Mouse (Mus musculus) frontal cortex, postnatal 25 days (tissue): ENCODE data around the gene Nfkbiz.
"Not testable (repeated sequence)": the region's sequence is repeated elsewhere in the genome, so short reads cannot be mapped to it uniquely, and the experiment has no call there.

Experiments used
- DNase-seq, 2 experiments: peaks; one replicate each; pipeline ENCODE4 v3.0.0; 2022; ENCODE audit warnings: low spot score in 2 of 2

Gene Nfkbiz

DNA sequence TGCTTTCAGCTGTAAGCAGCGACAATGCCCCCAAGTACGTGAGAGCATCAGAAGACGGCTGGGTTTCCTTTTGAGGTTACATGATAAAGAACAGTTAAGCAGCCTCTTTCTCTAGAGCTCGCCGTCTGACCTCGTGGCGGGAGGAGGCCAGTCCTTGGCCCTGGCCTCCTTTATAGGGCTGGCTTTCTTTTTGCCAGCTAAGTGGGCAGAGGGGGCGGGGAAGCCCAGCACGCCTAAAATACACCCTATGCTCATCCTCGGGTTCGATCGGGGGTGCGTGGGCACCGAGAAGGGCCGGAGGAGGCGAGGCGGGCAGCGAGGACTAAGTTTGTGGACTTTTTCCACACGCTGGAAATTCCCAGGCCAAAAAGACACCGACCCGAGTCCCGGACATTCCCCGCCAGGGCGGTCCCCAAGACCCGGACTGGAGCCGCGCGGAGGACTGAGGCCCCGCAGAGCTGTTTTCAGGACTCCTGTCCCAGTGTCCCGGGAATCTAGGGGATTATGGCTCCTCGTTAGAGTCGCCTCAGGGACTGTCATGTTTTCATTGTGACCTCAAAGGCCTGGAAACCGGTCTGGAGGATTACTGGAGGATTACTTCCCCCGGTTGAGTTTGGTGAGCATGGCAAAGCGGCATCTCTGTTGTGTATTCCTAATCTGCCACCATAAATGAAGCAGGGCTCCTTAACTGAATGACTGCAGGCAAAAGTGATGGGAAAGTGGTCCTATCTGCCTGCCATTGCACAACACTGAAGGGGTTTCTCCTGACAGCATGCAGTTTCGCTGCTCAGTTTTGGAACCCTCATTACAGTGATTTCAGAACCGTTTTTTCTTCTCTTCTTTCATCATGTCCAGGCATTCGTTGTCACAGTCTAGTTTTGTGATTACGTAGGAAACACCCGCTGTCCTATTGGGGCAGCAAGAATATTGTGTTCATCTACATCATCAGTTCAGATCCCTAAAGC lies at the start of gene Nfkbiz:
Gene Nfkbiz (minus strand): TSS at position 390 of the 965 bp plus-strand sequence.
- peak; percentile 64 to 72 for DNase-seq

DNA sequence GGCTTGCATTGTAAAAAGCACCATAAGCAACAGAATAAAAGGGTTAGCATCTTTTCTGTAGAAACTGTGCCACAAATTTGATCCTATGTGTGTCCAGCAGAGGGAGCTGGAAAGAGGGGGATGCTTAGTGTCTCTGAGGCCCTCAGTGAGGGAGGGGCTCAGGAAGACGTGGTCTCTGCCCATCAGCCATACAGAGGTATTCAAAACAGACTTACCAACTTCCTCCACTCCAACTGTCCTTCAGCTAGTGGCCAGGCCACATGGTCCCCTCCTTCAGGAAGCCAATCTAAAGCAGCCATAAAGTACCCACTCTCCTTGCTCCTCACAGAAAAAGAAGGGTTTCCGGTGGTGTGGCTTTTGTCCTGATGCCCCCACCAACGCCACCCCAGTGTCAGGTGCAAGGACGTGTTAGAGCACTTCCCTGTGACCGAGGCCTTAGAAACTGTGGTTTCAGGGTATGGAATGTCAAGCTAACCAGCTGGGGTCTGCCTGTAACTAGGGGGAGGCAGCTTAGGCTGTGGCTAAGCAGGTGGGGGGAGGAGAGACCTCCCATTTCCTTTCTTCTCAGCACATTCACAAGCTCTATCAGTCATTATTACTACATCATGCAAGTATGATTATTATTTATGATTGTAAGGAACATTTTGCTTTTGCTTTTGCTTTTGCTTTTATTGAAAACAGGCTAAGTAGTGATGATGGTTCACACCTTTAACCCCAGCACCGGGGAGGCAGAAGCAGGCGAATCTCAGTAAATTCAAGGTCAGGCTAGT lies 49.3 kb upstream of the Nfkbiz start:
- no peak for DNase-seq

DNA sequence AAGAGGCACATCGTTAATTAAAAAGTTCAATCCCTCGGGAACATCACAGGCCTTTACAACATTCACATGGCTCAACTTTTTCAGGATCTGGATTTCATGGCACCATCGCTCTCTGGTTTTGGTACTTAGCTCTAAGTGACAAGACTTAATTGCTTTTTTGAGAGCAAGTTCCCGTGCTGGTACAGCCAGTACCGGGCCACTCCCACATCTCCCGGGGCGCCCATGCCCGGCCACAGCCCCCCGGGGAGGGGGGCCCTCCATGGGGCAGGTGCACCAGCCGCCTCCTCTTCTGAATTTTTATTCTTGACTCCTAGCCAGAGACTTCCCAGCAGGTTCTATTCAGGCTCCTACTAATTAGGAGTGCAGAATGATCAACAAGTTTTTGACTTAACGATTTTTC lies 45.5 kb upstream of the Nfkbiz start:
- no peak for DNase-seq

DNA sequence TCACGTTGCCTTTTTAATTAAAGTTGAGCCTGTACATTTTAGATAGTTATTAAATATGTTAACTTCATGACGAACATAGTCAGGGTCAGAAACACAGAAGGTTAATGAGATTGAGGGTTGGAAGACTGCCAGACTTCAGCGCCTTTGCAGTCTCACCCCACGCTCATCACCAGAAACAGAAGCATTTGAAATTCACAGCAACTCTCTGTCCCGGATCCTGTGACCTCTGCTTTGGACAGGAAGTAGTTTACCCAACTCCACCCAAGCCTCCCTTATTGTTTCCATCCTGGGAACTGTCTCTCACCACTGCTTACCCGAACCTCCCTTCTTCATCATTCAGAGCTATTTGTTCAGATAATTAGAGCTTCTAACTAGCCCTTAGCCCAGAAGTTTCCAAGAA lies 37.3 kb upstream of the Nfkbiz start:
- DNase-seq: no peak

DNA sequence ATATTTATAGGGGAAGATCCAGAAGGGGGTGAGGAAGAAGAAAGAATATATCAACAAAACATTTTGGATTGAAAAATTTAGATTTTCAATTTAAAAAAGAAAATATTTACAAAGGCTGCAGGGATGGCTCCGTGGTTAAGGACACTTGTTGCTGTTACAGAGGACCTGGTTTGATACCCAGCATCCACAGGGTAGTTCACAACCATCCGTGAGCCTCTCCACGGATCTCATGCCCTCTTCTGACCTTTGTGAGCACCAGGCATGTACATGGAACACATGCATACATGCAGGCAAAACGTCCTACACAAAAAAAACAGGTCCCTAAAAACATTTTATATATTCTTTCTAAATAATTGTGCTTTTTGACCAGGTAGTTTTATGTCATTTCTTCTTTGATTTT lies 25.1 kb upstream of the Nfkbiz start:
- DNase-seq: no peak

DNA sequence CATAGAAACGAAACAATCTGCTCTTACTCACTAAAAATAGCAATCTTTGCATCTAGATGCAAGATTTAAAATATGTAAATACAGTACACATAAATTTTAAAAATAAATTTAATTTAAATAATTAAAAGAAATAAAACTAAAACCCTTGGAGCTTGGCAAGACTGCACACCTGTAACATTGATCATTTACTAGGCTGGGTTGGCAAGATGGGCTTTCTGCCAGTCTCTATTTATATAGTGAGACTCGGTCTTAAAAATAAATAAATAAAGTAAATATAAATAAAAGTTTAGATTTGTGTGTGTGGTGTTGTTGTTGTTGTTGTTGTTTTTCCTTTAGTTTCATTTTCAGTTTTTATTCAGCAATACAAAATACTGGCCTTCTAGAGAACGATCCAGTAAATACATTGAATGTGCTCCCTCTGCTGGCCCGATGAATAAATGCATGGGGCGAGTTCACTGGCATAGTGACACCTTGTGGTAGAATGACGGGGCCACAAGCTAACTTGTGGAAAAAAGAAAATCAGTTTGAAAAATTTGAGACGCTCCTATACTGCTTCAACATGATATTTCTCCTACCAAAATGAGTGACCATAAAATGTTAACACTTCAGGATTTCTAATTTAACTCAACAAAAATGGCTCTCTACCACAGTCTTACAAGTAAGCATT lies 24.6 kb upstream of the Nfkbiz start:
- DNase-seq: peak; percentile 29 to 51

DNA sequence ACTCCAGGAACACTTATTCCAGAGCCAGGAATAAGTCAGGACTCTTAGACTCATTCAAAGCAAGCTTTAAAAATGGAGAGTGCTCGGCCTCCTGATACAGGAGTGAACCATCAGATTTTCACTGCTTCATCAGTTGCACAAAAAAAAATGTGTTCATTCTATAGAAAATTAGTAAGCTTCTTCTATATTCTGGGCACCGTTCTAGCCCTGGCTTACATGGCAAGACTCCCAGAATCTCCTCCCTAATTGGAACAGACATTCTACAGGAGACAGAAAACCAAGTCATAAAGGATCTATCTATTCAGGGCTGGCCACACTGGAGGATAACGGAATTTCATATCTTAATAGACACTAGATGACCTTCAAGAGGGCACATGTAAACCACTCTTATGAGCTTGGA lies 22.4 kb upstream of the Nfkbiz start:
- no peak for DNase-seq

DNA sequence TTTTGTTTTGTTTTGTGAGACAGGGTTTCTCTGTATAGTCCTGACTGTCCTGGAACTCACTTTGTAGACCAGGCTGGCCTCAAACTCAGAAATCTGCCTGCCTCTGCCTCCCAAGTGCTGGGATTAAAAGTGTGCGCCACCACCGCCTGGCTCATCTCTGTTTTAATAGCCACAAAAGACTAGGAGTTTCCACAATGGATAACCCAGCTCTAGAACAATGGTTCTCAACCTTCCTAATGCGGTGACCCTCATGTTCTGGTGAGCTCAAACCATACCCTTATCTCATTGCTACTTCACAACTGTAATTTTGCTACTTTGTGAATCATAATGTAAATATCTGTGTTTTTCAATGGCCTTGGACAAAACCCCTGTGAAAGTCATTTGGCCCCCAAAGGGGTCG lies 20.7 kb upstream of the Nfkbiz start:
- DNase-seq: not testable (repeated sequence)

DNA sequence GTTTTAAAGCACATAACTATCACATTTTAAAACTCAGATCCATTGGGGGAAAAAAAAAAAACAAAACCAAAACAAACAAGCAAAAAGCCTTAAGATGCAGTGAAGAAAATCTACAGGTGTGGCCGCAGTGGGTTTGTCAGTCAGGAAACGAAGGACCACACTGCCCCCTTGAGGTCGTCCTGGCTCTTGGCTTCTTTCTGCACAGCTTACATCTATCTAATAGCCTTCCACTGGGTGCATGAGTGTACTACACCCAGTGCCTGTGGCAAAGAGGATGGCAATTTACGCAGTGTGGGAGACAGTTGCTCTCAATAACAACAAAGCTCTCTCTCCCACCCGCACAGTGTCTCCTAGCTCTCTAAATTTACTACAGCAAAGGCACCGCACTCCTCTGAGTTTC lies 19.8 kb upstream of the Nfkbiz start:
- DNase-seq: peak; percentile 49 to 64

- DNase-seq: peak; percentile 38 to 62
Observed at GRCm38 (mm10) chr16:55852943-55853727, 14.4 kb upstream of the Nfkbiz start.

DNA sequence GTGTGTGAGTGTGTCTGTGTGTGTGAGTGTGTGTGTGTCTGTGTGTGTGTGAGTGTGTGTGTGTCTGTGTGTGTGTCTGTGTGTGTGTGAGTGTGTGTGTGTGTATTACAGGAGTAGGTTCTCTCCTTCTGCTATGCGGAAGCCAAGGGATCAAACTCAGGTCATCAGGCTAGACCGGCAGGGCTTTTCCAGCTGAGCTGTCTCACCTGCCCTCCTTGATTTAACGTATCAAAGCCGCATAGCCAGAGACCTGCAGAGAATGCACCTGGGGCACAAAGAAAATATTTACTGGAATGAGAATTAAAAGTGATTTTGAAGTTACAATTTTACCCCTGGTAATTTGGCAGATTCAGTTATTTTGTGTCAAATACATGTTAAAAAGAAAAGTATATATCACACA lies 13.8 kb upstream of the Nfkbiz start:
- no peak for DNase-seq

DNA sequence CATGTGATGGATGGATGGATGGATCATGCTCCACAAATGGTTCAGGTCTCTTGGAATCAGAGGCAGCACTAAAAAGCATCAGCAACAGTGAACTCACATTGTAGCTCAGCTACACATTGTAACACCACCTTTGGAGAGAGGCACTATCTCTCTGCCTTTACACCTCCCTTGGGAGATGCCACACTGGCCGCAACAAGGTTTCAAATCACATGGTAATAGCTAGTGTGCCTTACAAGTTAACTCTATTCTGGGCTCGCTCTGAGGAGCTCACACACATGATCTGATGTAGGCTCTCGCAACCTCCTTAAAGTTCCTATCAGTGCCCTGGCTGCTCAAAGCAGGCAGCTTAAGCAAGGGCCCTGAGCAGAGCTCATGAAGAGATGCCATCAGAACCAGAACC lies 11.8 kb upstream of the Nfkbiz start:
- DNase-seq: no peak

GRCm38 (mm10) chr16:55847679-55848078 lies 9.0 kb upstream of the Nfkbiz start:
- DNase-seq: no peak

GRCm38 (mm10) chr16:55844847-55845246 lies 6.1 kb upstream of the Nfkbiz start:
- no peak for DNase-seq

DNA sequence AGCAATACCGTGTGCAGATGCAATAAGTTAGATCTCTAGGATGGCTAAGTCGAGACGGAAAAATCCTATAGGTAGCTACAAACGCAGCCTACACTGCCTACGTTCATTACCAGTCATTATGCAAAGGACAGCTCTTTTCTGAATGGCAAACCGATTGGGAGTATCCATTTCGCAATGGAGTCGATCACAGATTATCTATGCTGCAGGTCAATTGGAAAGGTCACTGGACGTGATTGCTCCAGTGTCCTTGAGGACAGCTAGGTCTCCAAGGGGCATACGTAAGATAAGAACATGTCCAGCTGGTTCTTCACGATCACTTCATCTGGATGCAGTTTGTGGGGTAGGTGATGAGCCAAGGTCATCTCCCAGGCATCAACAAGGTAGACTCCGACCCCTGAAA lies 5.2 kb upstream of the Nfkbiz start:
- no peak for DNase-seq

DNA sequence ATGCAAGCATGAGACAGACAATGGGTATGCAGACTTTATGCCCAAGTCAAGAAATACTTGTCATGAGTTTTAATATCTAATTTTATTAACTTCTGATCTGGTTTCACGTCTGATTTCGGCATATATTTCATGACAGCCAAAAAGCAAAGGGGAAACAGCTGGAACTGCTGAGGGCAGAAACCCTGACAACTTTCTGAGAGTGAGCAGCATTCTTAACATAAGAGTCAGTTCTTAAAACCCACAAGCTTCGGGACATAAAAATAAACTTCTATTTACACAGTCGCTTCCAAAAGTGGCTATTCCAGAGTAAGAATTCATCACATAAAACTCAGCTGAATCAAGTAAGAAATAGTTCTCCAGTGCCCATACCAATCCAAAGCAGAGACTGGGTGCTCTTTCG lies 4.4 kb upstream of the Nfkbiz start:
- DNase-seq: no peak

GRCm38 (mm10) chr16:55841506-55841905 lies 2.8 kb upstream of the Nfkbiz start:
- DNase-seq: no peak

GRCm38 (mm10) chr16:55838129-55838509 lies 580 bp downstream of the Nfkbiz start:
- no peak for DNase-seq

DNA sequence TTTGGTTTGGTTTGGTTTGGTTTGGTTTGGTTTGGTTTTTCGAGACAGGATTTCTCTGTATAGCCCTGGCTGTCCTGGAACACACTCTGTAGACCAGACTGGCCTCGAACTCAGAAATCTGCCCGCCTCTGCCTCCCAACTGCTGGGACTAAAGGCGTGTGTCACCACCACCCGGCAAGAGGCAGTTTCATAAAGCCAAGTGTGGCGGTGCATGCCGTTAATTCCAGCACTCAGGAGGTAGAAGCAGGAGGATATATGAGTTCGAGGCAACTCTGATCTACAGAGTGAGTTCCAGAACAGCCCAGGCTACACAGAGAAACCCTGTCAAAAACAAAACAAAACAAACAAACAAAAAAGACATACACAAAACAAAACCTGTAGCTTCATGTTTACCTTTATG lies 1.0 kb downstream of the Nfkbiz start:
- DNase-seq: not testable (repeated sequence)

DNA sequence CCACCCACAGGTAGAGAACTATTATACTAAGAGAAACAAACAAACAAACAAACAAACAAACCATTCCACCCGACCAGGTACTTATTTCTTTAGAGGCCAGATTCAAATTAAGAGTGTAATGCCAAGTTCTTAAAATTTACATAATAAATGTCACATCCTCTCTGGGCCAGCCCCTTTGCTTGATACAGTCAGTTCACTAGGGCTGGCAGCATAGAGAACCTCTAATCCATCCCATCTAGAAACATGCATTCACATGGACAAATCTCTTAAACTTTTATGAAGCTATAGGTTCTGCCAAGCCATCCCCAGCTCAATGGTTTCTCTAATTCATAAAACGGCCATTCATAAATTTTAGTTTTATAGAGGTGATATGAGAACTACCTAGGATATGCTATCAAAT lies 1.5 kb downstream of the Nfkbiz start:
- no peak for DNase-seq

GRCm38 (mm10) chr16:55835798-55836197 lies 2.9 kb downstream of the Nfkbiz start:
- DNase-seq: no peak

DNA sequence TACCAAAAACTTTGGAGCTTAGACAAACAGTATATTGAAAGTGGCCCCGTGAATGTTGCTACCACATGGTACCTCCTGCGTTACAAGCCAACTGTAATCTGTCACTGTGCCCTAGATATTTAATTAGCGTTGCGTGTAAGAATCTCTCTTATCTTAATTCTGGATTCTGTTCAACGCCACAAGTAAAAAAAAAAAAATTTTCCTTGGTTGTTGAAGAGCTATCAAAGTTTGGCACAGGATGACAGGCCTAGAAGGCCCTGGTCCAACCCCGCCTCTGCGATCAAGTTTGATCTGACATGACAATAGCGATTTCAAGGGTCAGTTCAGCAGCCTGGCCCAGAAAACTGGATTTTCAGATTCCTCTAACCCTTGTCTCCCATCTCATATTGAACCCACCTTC lies 6.1 kb downstream of the Nfkbiz start:
- DNase-seq: no peak
